Mouse (Mus musculus) adrenal gland (tissue): Measurements from ENCODE around the gene Rbm17.
"Not testable (repeated sequence)": the region's sequence is repeated elsewhere in the genome, so short reads cannot be mapped to it uniquely, and the experiment has no call there.

Experiments
- intact Hi-C: fragments of 180-260 bp; cut with DNase I; formaldehyde crosslinking; loops from one replicate; pipeline ENCODE4 v1.15.1; 2025
- long read RNA-seq, 2 experiments: library from polyadenylated mRNA; unstranded; transcript quantifications; one replicate each; pipeline ENCODE4 v2.0.0; 2020; ENCODE audit warnings: borderline replicate concordance in 1 of 2; ENCODE audit not compliant: insufficient replicate concordance in 1 of 2

Gene Rbm17
- long read RNA-seq, experiment 1, transcript Rbm17-201 (12 exons, 1,599 nt) = major isoform, 45 of 68 reads
- long read RNA-seq, experiment 1, partial matches to known transcripts = 18 of 68 reads
- long read RNA-seq, experiment 1, other reads (novel, unspliced or antisense) = 4 of 68 reads
- long read RNA-seq, experiment 2, transcript Rbm17-201 (12 exons, 1,599 nt) = major isoform, 47 of 83 reads
- long read RNA-seq, experiment 2, partial matches to known transcripts = 32 of 83 reads
- long read RNA-seq, experiment 2, other reads (novel, unspliced or antisense) = 4 of 83 reads

GRCm38 (mm10) chr2:11604053-11604452 is at the start of gene Rbm17:
Rbm17 (minus strand) TSS chr2:11604153.
- intact Hi-C loops = no loop called here

GRCm38 (mm10) chr2:11653330-11653729 is 49.4 kb upstream of the Rbm17 start:
- intact Hi-C loops = no loop called here

GRCm38 (mm10) chr2:11652780-11653179 is 48.8 kb upstream of the Rbm17 start:
- intact Hi-C loops = no loop called here

GRCm38 (mm10) chr2:11652196-11652595 is 48.2 kb upstream of the Rbm17 start:
- intact Hi-C loops = no loop called here

DNA sequence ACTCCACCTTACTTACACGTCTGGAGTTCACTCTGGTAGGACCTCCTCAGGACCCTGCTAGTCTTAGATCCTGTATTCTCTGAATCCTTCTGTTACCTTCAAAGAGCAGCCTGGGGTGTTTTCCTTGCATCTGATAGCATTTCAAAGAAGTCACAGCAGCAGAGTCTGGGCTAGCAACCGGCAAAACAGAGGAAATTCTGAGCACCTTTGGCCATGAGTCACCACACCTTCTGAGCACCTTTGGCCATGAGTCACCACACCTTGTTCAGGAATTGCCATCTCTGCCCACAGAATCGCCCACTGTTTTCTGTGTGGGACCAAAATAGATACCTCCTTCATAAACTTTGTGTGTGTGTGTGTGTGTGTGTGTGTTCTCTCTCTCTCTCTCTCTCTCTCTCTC is 47.5 kb upstream of the Rbm17 start:
- intact Hi-C loops = no loop called here

DNA sequence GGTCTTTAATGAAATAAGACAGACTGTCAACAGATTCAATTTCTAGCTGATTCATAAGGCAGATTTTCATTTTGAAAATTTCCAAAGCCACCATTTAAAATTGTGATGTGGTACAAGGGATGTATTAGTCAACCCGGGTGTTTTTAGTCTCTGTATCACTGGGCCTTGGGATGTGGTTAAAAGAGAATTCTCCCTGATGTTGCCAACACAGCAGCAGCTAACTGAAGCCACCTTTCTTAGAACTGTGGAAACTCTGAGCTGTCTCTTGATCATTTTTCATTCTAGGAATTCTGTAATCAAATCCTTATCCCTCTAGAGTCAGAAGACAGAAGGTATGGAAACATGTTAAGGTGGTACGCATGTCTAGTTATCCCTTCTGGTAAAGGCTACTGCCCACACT is 41.3 kb upstream of the Rbm17 start:
- intact Hi-C loops = no loop called here

DNA sequence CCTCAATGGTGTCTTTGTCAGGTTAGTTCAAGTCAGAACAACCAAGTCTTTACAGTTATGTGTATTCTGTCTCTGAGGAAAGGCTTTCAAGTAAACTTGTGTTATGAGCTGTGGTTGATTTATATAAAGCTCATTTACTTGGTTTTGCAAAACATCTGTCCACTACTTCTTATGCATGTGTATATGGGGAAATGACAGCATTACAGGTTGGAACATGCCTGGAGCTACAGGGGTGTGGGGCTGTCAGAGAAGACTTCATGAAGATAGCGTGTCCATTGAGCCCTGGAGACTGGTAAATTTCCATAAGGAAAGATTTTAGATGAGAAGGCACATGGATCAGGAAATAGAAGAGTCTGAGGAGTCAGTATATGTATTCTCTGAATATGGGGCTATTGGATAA is 40.1 kb upstream of the Rbm17 start:
- intact Hi-C loops = no loop called here

GRCm38 (mm10) chr2:11642451-11642941 is 38.5 kb upstream of the Rbm17 start, which contains the start of gene Il2ra:
Il2ra (plus strand) TSS chr2:11642807.
- intact Hi-C loops = no loop called here

DNA sequence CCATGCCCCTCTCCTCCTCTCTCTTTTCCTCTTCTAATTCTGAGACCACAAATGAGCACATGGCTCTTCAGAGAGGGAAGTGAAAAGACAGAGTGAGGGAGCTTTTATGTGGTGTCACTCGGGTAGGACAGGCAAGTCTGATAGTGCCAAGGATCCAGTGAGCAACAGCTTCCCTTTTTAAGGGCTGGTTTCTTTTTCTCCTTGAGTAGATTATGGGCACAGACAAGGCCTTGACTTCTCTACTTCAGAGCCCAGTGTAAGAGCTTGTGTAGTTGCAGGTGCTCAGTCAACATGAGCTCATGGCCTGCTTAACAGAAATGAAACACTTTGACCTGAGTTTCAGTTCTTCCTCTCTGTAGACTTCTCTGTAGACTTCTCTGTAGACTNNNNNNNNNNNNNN is 33.2 kb upstream of the Rbm17 start:
- intact Hi-C loops = no loop called here

DNA sequence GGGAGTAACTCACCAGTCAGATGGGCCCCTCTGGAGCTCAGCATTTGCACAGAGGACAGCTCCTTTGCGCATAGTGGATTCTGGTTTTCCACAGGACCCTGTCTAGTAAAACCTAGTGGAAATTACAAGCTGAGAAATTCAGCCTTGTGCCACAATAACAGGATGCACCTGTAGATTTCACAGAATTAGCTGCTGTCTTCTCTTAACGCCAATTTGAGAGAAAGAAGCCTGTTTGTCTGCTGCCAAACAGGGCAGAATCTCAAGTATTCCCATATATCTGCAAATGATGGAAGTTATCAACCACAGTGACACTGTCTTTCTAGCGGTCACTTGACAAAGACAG is 32.2 kb upstream of the Rbm17 start:
- intact Hi-C loops = no loop called here

GRCm38 (mm10) chr2:11635471-11636137 is 31.7 kb upstream of the Rbm17 start:
- intact Hi-C loops = no loop called here

GRCm38 (mm10) chr2:11635035-11635434 is 31.1 kb upstream of the Rbm17 start:
- intact Hi-C loops = no loop called here

- intact Hi-C loops = no loop called here
These were observed 21.9 kb upstream of the Rbm17 start, which contains the start of gene Gm17490 for GRCm38 (mm10) chr2:11625890-11626289. Gm17490 (minus strand) TSS chr2:11626264.

DNA sequence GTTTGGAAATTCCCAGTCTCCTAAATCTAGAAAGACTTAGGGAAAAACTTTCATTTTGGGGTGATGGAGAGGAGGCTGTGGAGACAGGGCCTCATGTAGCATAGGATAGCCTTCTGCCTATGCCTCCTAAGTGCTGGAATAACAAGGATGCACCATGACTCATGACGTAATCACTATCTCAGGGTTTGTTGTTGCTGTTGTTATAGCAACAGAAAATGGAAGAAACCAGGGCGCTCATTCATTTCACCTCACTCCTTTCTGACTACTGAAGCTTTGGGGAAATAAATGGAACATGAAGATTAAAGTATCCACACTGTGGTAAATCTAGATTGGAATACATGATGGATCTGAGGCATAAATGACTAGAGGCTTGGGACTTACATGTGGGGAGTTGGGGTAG is 19.8 kb upstream of the Rbm17 start:
- intact Hi-C loops = no loop called here

DNA sequence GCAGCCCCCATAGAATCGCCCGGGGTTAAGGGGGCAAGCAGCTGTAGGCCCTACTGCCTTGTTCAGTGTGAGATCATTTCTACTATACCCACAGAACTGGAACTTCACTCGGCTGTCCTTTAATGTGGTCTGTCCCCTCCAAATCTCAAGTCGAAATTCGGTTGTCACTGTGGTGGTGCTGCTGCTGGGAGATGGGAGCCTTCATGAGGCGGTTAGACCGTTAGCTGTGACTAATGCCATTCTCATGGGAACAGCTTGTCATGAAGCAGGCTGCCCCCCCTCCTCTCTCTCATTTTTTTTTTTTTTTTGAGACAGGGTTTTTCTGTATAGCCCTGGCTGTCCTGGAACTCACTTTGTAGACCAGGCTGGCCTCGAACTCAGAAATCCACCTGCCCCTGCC is 19.2 kb upstream of the Rbm17 start:
- intact Hi-C loops = no loop called here

- intact Hi-C loops = no loop called here
These were observed 15.6 kb upstream of the Rbm17 start for GRCm38 (mm10) chr2:11619598-11619997.

DNA sequence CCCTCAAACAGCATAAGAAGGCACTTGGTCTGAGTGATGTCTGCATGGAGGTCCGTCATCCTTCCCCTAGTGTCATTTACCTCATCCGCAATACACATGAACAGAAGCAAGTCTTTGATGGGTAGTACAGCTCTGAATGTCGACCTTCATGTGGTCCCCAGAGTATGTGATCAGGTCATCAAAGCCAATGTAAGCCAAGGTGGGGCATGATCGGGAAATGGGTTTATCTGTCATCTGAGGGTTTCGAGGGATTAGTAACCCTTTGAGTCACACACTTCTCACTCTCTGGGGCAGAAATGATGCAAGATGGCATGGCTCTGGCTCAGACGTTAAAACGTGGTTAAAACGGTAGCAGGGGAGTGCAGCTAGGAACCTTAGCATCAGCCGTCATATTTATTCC is 12.9 kb upstream of the Rbm17 start:
- intact Hi-C loops = no loop called here

DNA sequence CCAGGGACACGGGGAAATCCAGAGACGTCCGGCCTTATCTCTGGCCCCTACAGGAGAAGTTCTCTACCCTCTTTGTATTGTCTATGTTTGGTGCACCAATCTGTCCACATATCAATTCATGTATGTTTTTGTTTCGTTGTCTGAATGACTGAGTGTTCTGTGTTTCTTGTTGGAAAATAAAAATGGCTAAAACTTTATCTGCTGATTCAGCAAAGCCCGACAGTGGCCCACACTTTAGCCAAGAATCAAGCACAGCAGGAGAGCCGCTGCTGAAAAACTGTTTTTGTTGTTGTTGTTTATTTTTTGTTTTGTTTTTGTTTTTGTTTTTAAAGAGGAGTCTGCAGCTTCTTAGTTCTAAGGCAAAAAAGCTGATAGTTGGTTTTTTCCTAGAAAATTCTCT is 9.0 kb upstream of the Rbm17 start:
- intact Hi-C loops = not testable (repeated sequence)

- intact Hi-C loops = not testable (repeated sequence)
These were observed 2.8 kb upstream of the Rbm17 start for GRCm38 (mm10) chr2:11606718-11607117.

DNA sequence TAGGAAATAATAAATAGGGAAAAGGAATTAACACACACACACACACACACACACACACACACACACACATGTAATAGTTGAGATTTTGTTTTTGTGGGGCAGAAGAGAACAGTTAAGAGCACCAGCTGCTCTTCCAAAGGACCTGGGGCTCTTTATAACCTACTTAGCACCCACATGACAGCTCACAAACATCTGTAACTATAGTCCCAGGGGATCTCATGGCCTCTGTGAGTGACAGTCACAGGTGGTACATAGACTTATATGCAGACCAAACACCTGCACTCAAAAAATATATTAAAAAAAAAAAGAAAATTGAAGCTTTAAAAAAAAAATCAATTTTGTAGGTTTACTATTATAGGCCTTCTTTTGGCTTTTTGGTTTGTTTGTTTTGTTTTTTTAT is 958 bp upstream of the Rbm17 start:
- intact Hi-C loops = no loop called here

GRCm38 (mm10) chr2:11602506-11603489 is 1.2 kb downstream of the Rbm17 start:
- intact Hi-C loops = no loop called here

DNA sequence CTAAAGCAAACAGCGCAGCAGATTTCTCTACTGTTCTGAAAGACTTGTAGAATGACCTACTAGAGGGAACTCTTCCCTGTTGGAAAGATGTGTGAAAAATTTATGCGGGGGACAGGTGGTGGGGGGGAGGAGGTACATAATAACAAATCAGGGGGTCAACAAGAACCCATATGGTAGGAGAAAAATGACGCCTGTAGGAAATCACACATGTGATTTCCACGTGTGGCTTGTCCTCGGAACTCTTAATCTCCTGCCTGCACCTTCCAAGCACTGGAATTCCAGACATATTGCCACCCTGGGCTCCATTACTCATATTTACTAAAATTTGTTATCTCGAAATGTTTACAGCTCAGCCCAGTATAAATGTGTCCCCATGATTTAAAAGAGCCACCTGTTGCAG is 2.2 kb downstream of the Rbm17 start:
- intact Hi-C loops = no loop called here
